Mouse (Mus musculus) T-helper 2 cell (primary cell): ENCODE measurements at regions not wholly inside any gene's neighbourhood (a gene's known extent, or its start where the extent isn't known, plus 50 kb on each side); places are given as distances from the start of the nearest gene placed in this dataset.
"Not testable (repeated sequence)": the region's sequence is repeated elsewhere in the genome, so short reads cannot be mapped to it uniquely, and the experiment has no call there.

Experiments
- in situ Hi-C: fragments of 300-600 bp; cut with MboI, MseI; formaldehyde crosslinking; loops from one replicate; pipeline ENCODE4 v1.15.1; 2025; ENCODE audit warnings: high pct_unique_total_duplicates

- in situ Hi-C loops: no loop called here
These were observed 50.7 kb upstream of the Wdr26 start for GRCm38 (mm10) chr1:181262496-181262895.

GRCm38 (mm10) chr1:181263216-181263615 lies 51.4 kb upstream of the Wdr26 start:
- in situ Hi-C loops: no loop called here

GRCm38 (mm10) chr1:181270469-181270868 lies 58.7 kb upstream of the Wdr26 start:
- in situ Hi-C loops: not testable (repeated sequence)

GRCm38 (mm10) chr1:181271164-181271563 lies 59.4 kb upstream of the Wdr26 start:
- in situ Hi-C loops: no loop called here

GRCm38 (mm10) chr1:181271821-181272220 lies 60.0 kb upstream of the Wdr26 start:
- in situ Hi-C loops: no loop called here

GRCm38 (mm10) chr1:181272622-181273296 lies 61.0 kb upstream of the Wdr26 start:
- in situ Hi-C loops: no loop called here

GRCm38 (mm10) chr1:181273540-181274204 lies 61.9 kb upstream of the Wdr26 start:
- in situ Hi-C loops: no loop called here

- in situ Hi-C loops: loop anchor here (10.0 kb wide), 1 partner anchor 274 kb away; no protein-coding TSS in a partner anchor
These were observed 69.0 kb upstream of the Wdr26 start for GRCm38 (mm10) chr1:181280826-181281225.

- in situ Hi-C loops: loop anchor here (10.0 kb wide), 1 partner anchor 272 kb away; no protein-coding TSS in a partner anchor
These were observed 69.4 kb upstream of the Cnih3 start for GRCm38 (mm10) chr1:181282986-181283385.

GRCm38 (mm10) chr1:181283539-181283938 lies 68.9 kb upstream of the Cnih3 start:
- in situ Hi-C loops: loop anchor here (10.0 kb wide), 1 partner anchor 271 kb away; no protein-coding TSS in a partner anchor

- in situ Hi-C loops: loop anchor here (10.0 kb wide), 1 partner anchor 270 kb away; no protein-coding TSS in a partner anchor
These were observed 67.9 kb upstream of the Cnih3 start for GRCm38 (mm10) chr1:181284301-181285197.

GRCm38 (mm10) chr1:181285600-181285999 lies 66.8 kb upstream of the Cnih3 start:
- in situ Hi-C loops: loop anchor here (10.0 kb wide), 1 partner anchor 269 kb away; no protein-coding TSS in a partner anchor

GRCm38 (mm10) chr1:181286146-181286545 lies 66.3 kb upstream of the Cnih3 start:
- in situ Hi-C loops: loop anchor here (10.0 kb wide), 1 partner anchor 269 kb away; no protein-coding TSS in a partner anchor

GRCm38 (mm10) chr1:181287166-181287565 lies 65.3 kb upstream of the Cnih3 start:
- in situ Hi-C loops: loop anchor here (10.0 kb wide), 1 partner anchor 268 kb away; no protein-coding TSS in a partner anchor

GRCm38 (mm10) chr1:181289385-181290035 lies 62.9 kb upstream of the Cnih3 start:
- in situ Hi-C loops: loop anchor here (10.0 kb wide), 1 partner anchor 265 kb away; no protein-coding TSS in a partner anchor

GRCm38 (mm10) chr1:181291202-181291601 lies 61.2 kb upstream of the Cnih3 start:
- in situ Hi-C loops: no loop called here

GRCm38 (mm10) chr1:181291966-181292365 lies 60.5 kb upstream of the Cnih3 start:
- in situ Hi-C loops: no loop called here

GRCm38 (mm10) chr1:181293079-181293865 lies 59.2 kb upstream of the Cnih3 start:
- in situ Hi-C loops: no loop called here

GRCm38 (mm10) chr1:181295651-181296050 lies 56.8 kb upstream of the Cnih3 start:
- in situ Hi-C loops: loop anchor here (5.0 kb wide), 1 partner anchor 42 kb away; no protein-coding TSS in a partner anchor

- in situ Hi-C loops: loop anchor here (5.0 kb wide), 1 partner anchor 39 kb away; no protein-coding TSS in a partner anchor
These were observed 54.4 kb upstream of the Cnih3 start for GRCm38 (mm10) chr1:181298063-181298462.
